Mouse (Mus musculus): ENCODE measurements around the gene Zfp652. TPM values are rescaled to one million over a fixed set of nuclear protein-coding genes. Genes with fewer than 3 reads are reported as not detected.

Gene Zfp652
- 18.1 and 19.4 TPM in 2 replicates for polyA plus RNA-seq (2012; rRNA removed)

GRCm38 (mm10) chr11:95712563-95713224 lies at the start of gene Zfp652:
TSS of gene Zfp652 (plus strand) at chr11:95712673.

GRCm38 (mm10) chr11:95666529-95667149 lies 45.8 kb upstream of the Zfp652 start, which contains the start of gene Phb:
TSS of gene Phb (plus strand) at chr11:95666957.

GRCm38 (mm10) chr11:95723287-95723686 lies 10.8 kb downstream of the Zfp652 start, which contains the start of gene B130006D01Rik:
TSS of gene B130006D01Rik (plus strand) at chr11:95723587.

GRCm38 (mm10) chr11:95824071-95824876 lies 111.8 kb downstream of the Zfp652 start, which contains the start of gene Phospho1:
TSS of gene Phospho1 (plus strand) at chr11:95824499.

GRCm38 (mm10) chr11:95837059-95837458 lies 124.6 kb downstream of the Zfp652 start, which contains the start of gene Gngt2:
TSS of gene Gngt2 (plus strand) at chr11:95837216.

GRCm38 (mm10) chr11:95842074-95842681 lies 129.7 kb downstream of the Zfp652 start, which contains the start of gene Abi3:
TSS of gene Abi3 (minus strand) at chr11:95842476.

Other genes with a start within 250 kb of the Zfp652 start
- 1.9 and 2.3 TPM in 2 replicates for gene Nxph3, start 198.1 kb upstream of the Zfp652 start, polyA plus RNA-seq (2012; rRNA removed)
- 9.7 and 10.0 TPM in 2 replicates for gene Ngfr, start 124.9 kb upstream of the Zfp652 start, polyA plus RNA-seq (2012; rRNA removed)
- gene Phb, start 45.7 kb upstream of the Zfp652 start, polyA plus RNA-seq (2012; rRNA removed): 67.1 and 70.8 TPM in 2 replicates
- gene B130006D01Rik, start 10.9 kb downstream of the Zfp652 start, polyA plus RNA-seq (2012; rRNA removed): not detected in 2 replicates
- gene Phospho1, start 111.8 kb downstream of the Zfp652 start, polyA plus RNA-seq (2012; rRNA removed): 80.3 and 114 TPM in 2 replicates
- gene Gngt2, start 124.5 kb downstream of the Zfp652 start, polyA plus RNA-seq (2012; rRNA removed): 2.2 and 2.9 TPM in 2 replicates
- 34.4 and 42.0 TPM in 2 replicates for gene Abi3, start 129.8 kb downstream of the Zfp652 start, polyA plus RNA-seq (2012; rRNA removed)
- 87.6 and 130 TPM in 2 replicates for gene B4galnt2, start 202.2 kb downstream of the Zfp652 start, polyA plus RNA-seq (2012; rRNA removed)